Mouse (Mus musculus) ovary, adult 18-20 months (tissue): ENCODE results near the gene Ccdc102a.
A peak's percentile ranks its signal among the peaks of the same experiment; 100 is the strongest.

ENCODE experiments used
- DNase-seq: peaks from one replicate; pipeline ENCODE4 v3.0.0; 2022; ENCODE audit warnings: low spot score, mixed read lengths

The Ccdc102a gene

GRCm38 (mm10) chr8:94919256-94919655 lies 1.4 kb upstream of the Ccdc102a start:
- no peak for DNase-seq

- DNase-seq = peak; percentile 95
These were observed 546 bp downstream of the Ccdc102a start for GRCm38 (mm10) chr8:94917352-94917751.

GRCm38 (mm10) chr8:94916960-94917324 lies 956 bp downstream of the Ccdc102a start:
- no peak for DNase-seq

GRCm38 (mm10) chr8:94916311-94916959 lies 1.5 kb downstream of the Ccdc102a start:
- no peak for DNase-seq

- no peak for DNase-seq
These were observed 3.2 kb downstream of the Ccdc102a start for GRCm38 (mm10) chr8:94914701-94915101.

- no peak for DNase-seq
These were observed 3.6 kb downstream of the Ccdc102a start for GRCm38 (mm10) chr8:94914256-94914655.

- peak; percentile 41 for DNase-seq
These were observed 4.7 kb downstream of the Ccdc102a start for GRCm38 (mm10) chr8:94913061-94913660.

GRCm38 (mm10) chr8:94908847-94909246 lies 9.1 kb downstream of the Ccdc102a start:
- peak; percentile 50 for DNase-seq

GRCm38 (mm10) chr8:94907591-94908300 lies 10.2 kb downstream of the Ccdc102a start:
- DNase-seq = no peak

- peak; percentile 86 for DNase-seq
These were observed 13.3 kb downstream of the Ccdc102a start for GRCm38 (mm10) chr8:94904450-94905175.

- no peak for DNase-seq
These were observed 14.2 kb downstream of the Ccdc102a start for GRCm38 (mm10) chr8:94903709-94904108.

GRCm38 (mm10) chr8:94901031-94901430 lies 16.9 kb downstream of the Ccdc102a start:
- DNase-seq = no peak

GRCm38 (mm10) chr8:94900617-94901016 lies 17.3 kb downstream of the Ccdc102a start:
- no peak for DNase-seq

GRCm38 (mm10) chr8:94899262-94899661 lies 18.6 kb downstream of the Ccdc102a start:
- no peak for DNase-seq

GRCm38 (mm10) chr8:94892917-94893316 lies 25.0 kb downstream of the Ccdc102a start:
- no peak for DNase-seq

- DNase-seq = no peak
These were observed 29.4 kb downstream of the Ccdc102a start for GRCm38 (mm10) chr8:94888383-94889036.

GRCm38 (mm10) chr8:94880742-94881141 lies 37.2 kb downstream of the Ccdc102a start:
- DNase-seq = no peak

- no peak for DNase-seq
These were observed 41.1 kb downstream of the Ccdc102a start for GRCm38 (mm10) chr8:94876820-94877219.

- DNase-seq = peak; percentile 82
These were observed 41.6 kb downstream of the Ccdc102a start, which contains the start of gene Dok4 for GRCm38 (mm10) chr8:94876197-94876730. Gene Dok4, minus strand, starts transcription at chr8:94876330.

- no peak for DNase-seq
These were observed 42.1 kb downstream of the Ccdc102a start for GRCm38 (mm10) chr8:94875871-94876150.

- no peak for DNase-seq
These were observed 42.6 kb downstream of the Ccdc102a start for GRCm38 (mm10) chr8:94875096-94875870.
